Mouse (Mus musculus): ENCODE measurements around the gene Macrod2.

Gene Macrod2

GRCm38 (mm10) chr2:140819391-140820120 lies 424.4 kb downstream of the Macrod2 start:
- DNase-seq (ENCODE audit: low spot score) = no peak

- DNase-seq (ENCODE audit: low spot score) = no peak
Observed at GRCm38 (mm10) chr2:140822378-140822777, 427.3 kb downstream of the Macrod2 start.

- no peak for DNase-seq (ENCODE audit: low spot score)
Observed at GRCm38 (mm10) chr2:140826241-140826640, 431.1 kb downstream of the Macrod2 start.

GRCm38 (mm10) chr2:140828859-140829258 lies 433.8 kb downstream of the Macrod2 start:
- DNase-seq (ENCODE audit: low spot score) = no peak

- DNase-seq (ENCODE audit: low spot score) = no peak
Observed at GRCm38 (mm10) chr2:140830086-140830485, 435.0 kb downstream of the Macrod2 start.

- DNase-seq (ENCODE audit: low spot score) = no peak
Observed at GRCm38 (mm10) chr2:140839371-140839770, 444.3 kb downstream of the Macrod2 start.

GRCm38 (mm10) chr2:140839880-140840279 lies 444.8 kb downstream of the Macrod2 start:
- DNase-seq (ENCODE audit: low spot score) = peak; percentile 54

- DNase-seq (ENCODE audit: low spot score) = no peak
Observed at GRCm38 (mm10) chr2:140844030-140844429, 448.9 kb downstream of the Macrod2 start.

GRCm38 (mm10) chr2:140847817-140848428 lies 452.8 kb downstream of the Macrod2 start:
- no peak for DNase-seq (ENCODE audit: low spot score)

- no peak for DNase-seq (ENCODE audit: low spot score)
Observed at GRCm38 (mm10) chr2:140853538-140853937, 458.4 kb downstream of the Macrod2 start.

- DNase-seq (ENCODE audit: low spot score) = no peak
Observed at GRCm38 (mm10) chr2:140861356-140861755, 466.2 kb downstream of the Macrod2 start.

GRCm38 (mm10) chr2:140862736-140863135 lies 467.6 kb downstream of the Macrod2 start:
- no peak for DNase-seq (ENCODE audit: low spot score)

- DNase-seq (ENCODE audit: low spot score) = no peak
Observed at GRCm38 (mm10) chr2:140865636-140866035, 470.5 kb downstream of the Macrod2 start.

GRCm38 (mm10) chr2:140867116-140867515 lies 472.0 kb downstream of the Macrod2 start:
- peak; percentile 12 for DNase-seq (ENCODE audit: low spot score)

- DNase-seq (ENCODE audit: low spot score) = no peak
Observed at GRCm38 (mm10) chr2:140885176-140885575, 490.1 kb downstream of the Macrod2 start.

GRCm38 (mm10) chr2:140890683-140891082 lies 495.6 kb downstream of the Macrod2 start:
- DNase-seq (ENCODE audit: low spot score) = no peak

GRCm38 (mm10) chr2:140896396-140897082 lies 501.4 kb downstream of the Macrod2 start:
- DNase-seq (ENCODE audit: low spot score) = no peak

GRCm38 (mm10) chr2:140898408-140898985 lies 503.4 kb downstream of the Macrod2 start:
- no peak for DNase-seq (ENCODE audit: low spot score)

- no peak for DNase-seq (ENCODE audit: low spot score)
Observed at GRCm38 (mm10) chr2:140905331-140905730, 510.2 kb downstream of the Macrod2 start.

- no peak for DNase-seq (ENCODE audit: low spot score)
Observed at GRCm38 (mm10) chr2:140906123-140906522, 511.0 kb downstream of the Macrod2 start.

- no peak for DNase-seq (ENCODE audit: low spot score)
Observed at GRCm38 (mm10) chr2:140911463-140911862, 516.4 kb downstream of the Macrod2 start.

- DNase-seq (ENCODE audit: low spot score) = no peak
Observed at GRCm38 (mm10) chr2:140912179-140912578, 517.1 kb downstream of the Macrod2 start.

GRCm38 (mm10) chr2:140912931-140913330 lies 517.8 kb downstream of the Macrod2 start:
- DNase-seq (ENCODE audit: low spot score) = no peak

Measured in urinary bladder, postnatal 14 days (tissue).